Mouse (Mus musculus): ENCODE measurements around the gene Pigx. TPM values are rescaled to one million over a fixed set of nuclear protein-coding genes. Genes with fewer than 3 reads are reported as not detected.
"Not testable (repeated sequence)": the region's sequence is repeated elsewhere in the genome, so short reads cannot be mapped to it uniquely, and the experiment has no call there.

Pigx gene
- polyA plus RNA-seq, 2 experiments from 2014 or later: 108 to 131 TPM

DNA sequence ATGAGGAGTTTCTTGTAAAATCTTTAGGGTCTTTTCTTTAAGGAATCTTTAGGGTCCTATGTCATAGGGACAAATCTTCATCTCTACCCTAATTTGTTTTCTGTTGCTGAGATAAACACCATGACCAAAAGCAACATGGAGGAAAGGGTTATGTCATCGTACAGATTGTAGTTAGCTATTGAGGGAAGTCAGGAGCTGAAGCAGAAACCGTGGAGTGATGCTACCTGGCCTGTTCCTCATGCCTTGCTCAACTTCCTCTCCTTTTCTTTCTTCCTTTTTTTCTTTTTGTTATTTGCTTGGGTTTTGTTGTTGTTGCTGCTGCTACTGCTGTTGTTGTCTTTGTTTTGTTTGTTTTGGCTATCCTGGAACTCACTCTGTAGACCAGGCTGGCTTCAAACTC lies 9.0 kb upstream of the Pigx start:
- ATAC-seq: no peak

DNA sequence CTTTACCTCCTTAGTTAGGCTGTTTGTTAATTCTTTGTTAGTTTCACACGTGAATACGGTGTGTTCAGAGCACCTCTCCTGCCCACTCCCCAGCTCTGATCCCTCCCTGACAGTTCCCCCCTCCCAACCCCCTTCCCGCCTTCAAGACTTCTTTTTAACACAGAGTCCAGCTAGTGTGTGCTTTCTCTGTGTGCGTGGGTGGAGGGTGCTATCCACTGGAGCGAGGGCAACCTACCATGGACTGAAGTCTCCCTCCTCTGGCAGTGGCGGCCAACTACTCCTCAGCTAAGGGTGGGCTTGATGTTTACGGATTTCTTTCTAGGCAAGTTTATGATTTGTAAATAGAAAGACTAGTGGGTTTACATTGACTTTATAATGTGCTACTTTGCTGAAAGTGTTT lies 8.6 kb upstream of the Pigx start:
- peak; percentile 23 for ATAC-seq

DNA sequence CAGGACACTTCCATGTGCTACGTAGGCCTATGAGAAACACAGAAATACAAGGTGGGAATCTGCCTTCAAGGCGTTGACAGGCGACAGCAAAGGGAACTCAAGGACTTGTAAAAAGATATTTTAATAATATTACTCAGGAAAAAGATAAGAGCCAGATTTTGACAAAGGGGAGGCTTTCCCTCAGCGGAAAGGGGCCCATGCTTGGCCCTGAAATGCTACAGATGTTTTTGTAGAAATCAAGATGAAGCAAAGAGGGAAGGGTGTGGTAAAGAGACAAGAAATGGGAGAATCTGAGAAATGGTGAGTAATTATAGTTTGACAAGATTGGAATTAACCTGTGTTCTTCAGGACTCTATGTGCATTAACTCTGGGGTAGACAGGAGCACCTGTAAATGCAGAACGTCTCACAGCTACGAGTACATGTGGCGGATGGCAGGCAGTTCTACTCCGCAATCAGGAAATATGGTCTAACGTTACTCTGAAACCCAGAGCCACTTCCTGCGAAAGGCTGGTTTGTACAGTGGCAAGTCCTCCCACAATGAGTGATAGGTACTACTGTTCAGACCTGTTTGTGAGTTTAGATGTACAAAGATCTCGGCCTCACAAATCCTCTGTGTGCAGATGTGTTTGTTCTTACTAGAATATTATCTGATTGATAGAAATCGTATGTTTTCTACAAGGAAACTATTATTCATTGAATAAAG lies 8.0 kb upstream of the Pigx start:
- peak; percentile 90 for ATAC-seq

DNA sequence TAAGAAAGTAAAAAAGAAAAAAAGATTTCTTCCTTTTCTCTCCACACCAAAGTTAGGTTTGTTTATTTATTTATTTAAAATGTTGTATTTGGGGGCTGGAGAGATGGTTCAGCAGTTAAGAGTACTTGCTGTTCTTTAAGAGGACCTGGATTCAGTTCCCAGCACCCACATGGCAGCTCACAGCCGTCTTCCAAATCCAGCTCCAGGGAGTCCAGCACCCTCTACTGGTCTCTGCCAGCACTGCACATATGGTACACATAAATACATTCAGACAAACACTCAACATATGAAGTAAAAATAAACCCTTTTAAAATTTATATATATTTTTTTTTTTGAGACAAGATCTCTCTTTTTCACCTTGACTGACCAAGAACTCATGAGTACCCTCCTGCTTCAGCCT lies 6.2 kb upstream of the Pigx start:
- ATAC-seq: no peak

DNA sequence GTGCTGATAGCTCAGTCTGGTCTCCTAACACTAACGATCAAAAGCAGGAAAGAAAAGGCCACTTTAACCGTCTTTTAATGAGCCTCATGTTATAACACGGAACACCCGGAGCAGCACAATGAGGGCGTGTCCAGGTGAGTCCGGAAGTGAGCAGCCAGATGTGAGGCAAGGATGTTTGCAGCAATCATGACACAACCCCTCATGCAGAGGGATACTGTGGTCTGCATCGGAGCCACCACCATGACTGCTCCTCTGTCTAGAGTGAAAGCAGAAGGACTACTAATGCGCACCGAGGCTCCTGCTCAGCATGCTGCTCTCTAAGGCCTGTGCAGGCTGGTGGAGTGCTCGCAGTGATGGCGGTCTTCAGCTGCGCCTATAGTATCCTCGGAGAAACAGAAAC lies 2.8 kb upstream of the Pigx start:
- ATAC-seq: no peak

DNA sequence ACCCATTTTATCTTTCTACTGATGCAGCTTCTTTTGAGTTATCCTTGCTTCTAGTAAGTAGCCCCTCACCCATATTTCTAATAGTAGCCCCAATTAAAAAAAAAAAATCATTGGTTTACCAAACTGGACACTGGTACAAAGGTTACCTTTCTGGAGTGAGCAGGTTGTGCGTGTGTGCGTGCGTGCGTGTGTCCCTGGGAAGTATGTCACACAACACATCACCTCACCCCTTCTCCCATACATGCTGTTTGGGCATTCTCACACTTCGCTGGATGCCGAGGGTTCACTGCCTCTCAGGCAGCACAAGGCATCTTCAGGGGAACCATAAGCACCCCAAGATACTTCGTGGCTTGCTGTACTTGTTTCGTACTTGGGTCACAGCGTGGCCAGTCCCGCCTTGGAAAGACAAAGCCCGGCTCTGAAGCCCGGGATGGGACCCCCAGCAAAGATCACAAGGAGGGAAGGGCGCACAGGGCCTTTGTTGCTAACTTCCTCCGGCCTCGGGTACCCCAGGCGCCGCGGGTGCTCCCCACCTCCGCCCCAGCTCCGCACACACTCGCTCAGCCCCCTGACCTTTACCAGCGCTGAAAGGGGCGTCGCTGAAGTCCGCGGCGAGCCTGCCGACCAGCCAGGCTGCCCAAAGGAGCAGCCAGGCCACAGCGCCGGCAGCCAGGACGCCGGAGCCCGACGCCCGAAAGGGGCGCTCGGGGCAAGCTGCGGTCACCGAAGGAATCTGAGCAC lies 473 bp downstream of the Pigx start:
- peak; percentile 10 for ATAC-seq

DNA sequence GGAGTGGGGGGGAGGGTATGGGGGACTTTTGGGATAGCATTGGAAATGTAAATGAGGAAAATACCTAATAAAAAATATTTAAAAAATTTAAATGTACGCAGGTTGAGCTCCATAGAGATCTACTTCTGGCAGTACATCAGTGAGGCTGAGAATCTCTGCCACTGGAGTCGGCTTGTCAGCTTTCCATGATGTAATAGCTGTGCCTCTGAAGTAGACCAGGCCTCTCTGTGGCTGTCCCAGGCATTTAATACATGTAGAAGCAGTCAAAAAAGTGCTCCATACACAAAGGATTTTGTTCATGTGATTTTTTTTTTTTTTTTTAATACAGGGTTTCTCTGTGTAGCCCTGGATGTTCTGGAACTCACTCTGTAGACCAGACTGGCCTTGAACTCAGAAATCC lies 1.8 kb downstream of the Pigx start:
- not testable (repeated sequence) for ATAC-seq

DNA sequence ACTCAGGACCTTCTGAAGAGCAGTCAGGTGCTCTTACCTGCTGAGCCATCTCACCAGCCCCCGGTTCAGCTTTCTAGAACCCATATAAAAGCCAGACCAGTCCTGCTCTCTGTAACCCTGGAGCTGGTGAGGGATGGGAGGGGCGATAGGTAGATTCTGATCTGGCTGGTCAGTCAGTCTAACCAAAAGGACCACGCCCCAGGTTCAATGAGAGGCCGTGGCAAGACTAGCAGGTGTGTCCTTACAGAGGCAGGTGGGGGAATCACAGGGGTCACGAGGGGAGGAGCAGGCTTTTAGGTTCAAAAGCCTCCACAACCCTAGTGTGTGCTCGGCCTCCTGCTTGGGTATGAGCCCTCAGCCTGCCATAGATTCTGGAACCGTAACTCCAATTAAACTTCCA lies 8.1 kb downstream of the Pigx start:
- no peak for ATAC-seq

DNA sequence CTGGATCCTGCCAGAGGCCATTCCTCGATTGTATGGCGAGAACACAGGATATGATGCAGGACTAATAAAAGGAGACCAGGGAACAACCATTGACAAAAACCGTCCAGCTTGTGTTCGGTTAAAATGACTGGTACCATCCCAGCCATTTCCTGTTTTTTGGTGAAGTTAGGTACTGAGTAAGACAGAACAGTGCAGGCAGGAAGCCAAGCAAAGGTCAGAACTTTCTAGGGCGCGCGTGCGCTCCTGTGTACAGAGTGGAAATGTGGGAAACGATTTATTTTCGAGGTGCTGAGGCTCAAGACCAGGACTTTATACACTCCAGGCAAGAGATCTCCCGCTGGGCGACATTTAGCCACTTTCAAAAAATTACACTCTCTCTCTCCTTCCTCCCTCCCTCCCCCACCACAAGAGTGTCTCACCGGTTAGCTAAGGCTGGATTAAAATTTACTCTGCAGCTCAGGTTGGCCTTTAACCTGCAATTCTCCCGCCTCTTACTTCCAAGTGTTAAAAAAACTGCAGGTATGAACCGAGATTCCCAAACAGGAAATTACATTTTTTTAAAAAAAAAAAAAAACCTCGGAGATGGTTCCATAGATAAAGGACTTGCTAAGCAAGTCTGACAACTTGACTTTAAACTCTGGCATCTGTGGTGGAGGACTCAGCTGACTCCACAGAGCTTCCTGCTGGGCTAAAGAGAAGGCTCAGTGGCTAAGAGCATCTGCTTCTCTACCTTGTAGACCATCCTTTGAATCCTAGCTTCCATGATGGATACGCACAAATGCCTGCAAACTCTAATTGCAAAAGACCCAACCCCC lies 11.7 kb downstream of the Pigx start:
- peak; percentile 89 for ATAC-seq

DNA sequence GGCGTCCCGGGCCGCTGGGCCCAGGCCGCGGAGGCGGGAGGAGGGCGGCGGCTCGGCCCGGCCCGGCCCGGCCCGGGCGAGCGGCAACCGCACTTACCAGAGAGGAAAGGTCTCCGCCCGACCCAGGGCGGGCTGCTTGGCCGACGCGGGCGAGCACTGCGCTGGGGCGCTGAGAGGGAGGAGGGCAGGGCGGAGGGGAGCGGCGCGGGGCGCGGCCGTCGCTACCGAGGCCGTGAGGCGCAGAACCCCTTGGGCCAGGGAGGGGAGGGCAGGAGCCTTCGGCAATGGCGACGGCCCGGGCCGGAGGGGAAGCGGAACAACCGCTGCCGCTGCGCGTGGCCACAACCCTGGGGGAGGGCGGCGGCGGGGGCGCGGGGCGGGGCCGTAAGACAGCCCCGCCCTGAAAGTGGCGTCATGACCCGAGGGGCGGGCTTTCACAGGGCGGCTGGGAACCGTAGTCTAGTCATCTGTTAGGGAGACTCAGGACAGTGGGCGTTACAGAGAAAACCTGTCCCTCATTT lies 20.5 kb downstream of the Pigx start, which contains the start of gene Pak2:
Gene Pak2, minus strand, starts transcription at position 352 of the 521 bp plus-strand sequence.
- ATAC-seq: peak; percentile 76

DNA sequence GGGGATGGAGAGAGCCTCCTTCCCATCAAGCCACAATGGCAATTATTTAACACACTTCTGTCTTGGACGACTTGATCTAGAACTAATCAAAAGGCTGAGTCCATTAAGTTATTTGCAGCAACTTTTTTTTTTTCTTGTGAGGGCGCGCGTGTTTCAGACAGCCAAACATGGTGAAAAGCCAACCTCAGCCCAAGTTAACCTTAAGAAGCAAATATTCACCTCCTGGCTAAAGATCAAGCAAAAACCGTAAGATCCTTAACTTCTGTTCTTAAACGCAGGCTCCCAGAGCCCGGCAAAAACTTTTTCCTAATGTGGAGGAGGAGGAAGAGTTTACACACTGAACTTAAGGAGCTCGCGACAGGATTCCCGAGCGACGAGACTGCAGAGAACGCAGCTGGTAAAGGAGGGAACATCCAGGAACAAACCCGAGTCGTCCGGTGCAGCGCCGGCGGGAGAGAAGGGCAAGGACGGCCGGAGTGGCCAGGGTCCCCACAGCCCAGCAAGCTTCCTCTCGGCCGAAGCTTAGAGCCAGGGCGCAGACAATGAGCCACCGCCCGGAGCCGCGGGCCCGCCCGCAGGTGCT lies 21.0 kb downstream of the Pigx start:
- peak; percentile 8 for ATAC-seq

DNA sequence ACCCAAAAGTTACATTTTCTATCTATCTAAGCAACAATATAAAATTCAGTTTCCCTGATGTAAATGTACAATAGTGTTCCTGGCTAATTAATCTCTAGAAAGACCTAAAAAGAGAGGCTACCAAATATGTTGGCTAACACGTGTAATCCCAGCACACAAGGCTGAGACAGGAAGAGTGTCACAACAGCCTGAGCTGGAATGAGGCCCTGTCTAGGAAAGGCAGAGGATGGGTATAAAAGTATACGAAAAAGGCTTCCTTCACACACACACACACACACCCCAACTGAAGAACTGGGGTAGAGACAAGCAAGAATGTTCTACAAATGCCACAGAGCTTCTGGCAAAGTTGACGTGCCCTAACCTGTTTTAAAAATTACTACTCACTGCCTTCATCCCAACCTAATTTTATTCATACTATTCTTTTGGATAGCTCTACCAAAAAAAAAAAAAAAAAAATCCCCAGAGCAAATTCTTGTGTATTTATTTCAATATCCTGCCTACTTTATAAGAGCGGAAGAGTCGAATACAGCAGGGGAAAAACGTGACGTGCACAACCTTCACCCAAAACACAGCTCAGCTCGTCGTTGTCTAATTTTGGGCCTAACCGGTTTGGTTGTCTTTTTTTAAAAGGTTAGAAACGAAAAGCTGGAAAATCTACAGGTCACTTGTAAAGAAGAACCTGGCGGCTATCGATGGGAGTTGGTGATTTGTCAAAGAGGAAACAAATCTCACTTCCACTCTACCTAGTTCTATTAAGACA lies 21.7 kb downstream of the Pigx start:
- peak; percentile 68 for ATAC-seq

DNA sequence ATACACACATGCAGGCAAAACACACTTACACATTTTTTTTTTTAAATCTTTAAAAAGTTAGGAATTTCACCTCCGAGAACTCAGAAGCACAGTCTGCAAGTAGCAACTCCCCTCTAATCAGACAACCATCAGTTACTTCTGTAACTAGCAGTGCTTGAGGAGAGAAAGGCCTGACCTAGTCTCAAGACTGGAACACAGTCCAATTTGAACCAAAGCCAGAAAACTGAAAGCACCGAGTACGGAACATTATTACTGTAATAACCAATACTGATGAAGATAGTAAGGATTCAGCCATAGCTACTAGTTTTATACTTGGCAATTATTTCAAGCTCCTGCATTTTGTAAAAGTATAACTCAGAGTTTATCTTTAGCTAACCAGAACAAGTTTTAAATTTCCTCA lies 23.1 kb downstream of the Pigx start:
- no peak for ATAC-seq

DNA sequence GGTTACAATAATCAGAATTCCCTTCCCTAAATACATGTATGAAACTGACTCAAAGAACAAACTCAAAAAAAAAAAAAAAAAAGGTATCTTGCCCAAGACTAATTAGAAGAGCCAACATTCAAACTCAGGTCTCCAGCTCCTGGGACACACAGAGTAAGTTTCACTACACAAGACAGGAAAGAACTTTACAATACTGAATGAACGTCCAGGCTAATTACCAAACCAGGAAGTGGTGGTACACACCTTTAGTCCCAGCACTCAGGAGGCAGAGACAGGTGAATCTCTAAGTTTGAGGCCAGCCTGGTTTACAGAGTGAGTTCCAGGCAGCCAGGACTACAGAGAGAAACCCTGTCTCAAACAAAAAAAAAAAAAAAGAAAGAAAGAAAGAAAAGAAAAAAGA lies 23.8 kb downstream of the Pigx start:
- ATAC-seq: no peak

DNA sequence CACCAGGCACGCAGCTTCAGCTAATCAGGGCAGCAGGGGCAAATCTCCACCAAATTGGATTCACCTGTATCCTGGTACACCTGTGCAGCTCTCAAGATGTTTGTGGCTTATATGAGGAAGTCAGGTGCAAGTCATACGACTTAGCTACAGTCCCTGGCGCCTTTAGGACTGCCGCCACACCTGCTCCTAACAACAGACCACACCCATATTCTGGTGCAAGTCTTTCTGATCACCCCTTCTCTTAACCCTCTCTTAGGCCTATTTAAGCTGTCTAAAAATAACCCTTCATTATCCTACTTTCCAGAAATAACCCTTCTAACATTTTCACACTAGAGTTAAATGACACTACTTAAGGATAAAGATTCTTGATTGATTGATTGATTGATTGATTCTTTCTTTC lies 29.5 kb downstream of the Pigx start:
- ATAC-seq: not testable (repeated sequence)

DNA sequence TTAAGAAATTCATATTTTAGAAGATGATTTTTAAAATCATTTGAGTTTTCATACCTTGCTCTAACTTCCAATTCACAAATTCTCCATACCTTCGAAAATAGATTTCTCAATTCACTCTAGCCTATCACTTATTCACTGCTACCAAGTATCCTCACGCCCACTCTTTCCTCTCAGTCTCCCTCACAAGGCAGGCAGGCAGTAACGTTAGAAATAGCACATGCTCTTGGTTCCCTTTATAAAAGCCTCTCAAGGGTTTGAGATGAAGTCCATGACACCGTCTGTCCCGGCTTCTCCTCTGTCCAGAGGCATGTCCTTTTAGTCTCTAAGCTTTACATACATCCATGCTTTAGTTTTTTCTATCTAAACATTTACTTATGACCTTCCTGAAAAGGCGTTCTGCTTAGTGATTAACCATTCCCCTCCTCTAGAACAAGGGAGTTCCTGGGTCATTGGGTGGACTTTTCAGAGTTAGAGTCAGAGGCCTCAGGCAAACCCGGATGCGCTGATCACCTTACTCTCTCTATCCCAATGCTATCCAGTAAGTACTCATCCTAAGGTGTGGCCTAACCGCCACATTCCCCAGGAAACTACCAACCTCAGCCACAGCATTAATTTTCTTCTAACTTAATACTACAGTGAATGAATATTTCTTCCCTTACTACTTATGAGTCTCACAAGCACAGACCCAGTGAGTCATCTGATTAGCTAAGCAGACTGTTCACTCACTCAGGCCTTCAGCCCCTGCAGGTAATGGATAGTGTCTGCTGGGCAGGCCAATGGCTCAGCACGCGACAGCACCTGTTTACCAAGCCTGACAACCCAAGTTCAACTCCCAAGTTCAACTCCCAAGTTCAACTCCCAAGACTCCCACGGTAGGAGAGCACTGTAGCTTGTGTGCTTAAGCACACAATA lies 30.9 kb downstream of the Pigx start:
- peak; percentile 75 for ATAC-seq

DNA sequence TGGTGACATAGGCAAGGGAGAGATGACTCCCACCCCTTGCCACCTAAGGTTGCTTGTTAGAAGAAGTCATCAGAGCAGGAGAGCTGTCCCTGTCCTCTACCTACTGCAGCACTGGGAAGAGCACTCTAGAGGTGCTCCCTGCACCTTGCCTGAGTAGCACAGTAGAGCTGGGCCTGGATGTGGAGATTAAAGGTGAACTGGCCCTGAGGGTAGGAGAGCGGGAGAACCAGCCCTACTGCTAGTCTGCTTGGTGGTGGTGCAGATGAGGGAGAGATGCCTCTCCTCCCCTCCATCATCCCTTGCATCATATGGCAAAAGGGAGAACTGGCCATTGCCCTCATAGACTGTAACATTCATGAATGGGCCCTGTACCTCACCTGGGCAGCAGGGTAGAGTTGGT lies 32.6 kb downstream of the Pigx start:
- no peak for ATAC-seq

DNA sequence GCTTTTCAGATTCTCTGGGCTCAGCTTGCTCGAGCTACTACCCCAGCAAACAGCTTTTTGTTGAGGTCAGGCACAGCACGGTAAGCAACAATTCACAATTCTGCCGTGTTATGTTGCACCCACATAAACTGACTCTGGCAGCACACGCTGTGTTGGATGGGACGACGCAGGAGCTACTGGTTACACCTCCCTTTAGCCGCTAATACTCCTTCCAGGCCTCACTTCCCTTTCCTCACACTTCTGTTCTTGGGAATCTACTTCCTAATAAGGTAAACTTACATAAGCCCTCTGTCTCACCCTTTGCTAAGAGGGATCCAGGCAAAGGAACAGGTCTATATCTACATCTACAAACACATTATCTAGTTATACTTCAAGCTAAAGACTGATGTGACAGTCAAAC lies 35.6 kb downstream of the Pigx start:
- ATAC-seq: no peak

DNA sequence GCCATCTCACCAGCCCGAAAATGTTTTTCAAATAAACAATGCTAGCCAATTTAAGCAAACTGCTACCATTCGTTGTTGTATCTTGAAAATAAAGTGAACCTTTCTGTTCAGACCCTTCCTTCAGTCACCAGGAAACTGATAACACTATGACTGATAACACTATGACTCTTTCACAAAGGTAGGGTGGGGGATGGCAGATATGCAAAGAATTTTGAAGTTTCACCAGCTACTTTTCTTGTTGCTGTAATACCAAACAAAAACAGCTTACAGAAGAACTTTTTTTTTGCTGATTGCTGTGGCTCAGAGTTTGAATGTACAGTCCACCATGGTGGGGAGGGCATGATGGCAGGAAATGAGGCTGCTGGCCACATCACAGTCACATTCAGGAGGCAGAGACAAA lies 37.3 kb downstream of the Pigx start:
- ATAC-seq: peak; percentile 38

DNA sequence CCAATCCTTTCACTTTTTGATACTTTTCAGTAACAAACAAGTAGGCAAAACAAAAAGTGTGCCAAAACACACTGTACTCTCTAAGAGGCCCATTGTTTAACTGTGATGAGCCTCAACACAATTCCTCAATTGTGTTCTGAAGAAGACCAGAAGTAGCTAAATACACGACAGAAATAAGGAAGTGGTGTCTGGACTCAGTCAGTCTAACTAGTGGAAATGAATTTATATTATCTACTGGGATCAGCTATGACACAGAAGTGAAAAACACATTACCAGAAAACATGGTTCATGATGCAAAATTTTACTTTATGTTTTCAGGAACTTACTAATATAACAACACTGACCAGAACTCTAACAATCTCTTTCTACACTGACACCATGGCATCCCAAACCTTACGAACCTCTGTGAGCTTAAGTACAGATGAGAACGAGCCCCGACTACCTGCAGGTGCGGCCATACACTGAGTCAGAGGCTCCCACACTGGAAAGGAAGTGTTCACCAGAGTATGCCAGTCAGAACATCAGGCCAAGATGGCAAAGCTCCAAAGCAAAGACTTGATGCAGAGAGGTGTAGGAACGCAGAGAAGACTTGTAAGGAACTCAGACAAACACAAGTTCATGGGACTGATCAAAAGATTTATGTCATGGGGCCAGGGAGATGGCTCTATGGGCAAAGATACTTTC lies 39.6 kb downstream of the Pigx start:
- peak; percentile 68 for ATAC-seq
